Mouse (Mus musculus) thymus, adult 2 months (tissue): ENCODE measurements around the gene Padi3. TPM values are rescaled to one million over a fixed set of nuclear protein-coding genes. Genes with fewer than 3 reads are reported as not detected.

Source experiments
- DNase-seq: peaks from one replicate; pipeline ENCODE4 v3.0.0; 2021
- H3K27ac ChIP-seq: fragments of 200-500 bp; 2 replicates; pipeline ENCODE4 v1.5.1; 2012; ENCODE audit warnings: low read length, control low read depth; ENCODE audit not compliant: control insufficient read depth, insufficient read depth
- H3K27me3 ChIP-seq: fragments of 200-500 bp; 2 replicates; pipeline ENCODE4 v1.6.1; 2012; ENCODE audit warnings: mild to moderate bottlenecking, low read length, moderate library complexity, mixed read lengths; ENCODE audit not compliant: control insufficient read depth, insufficient read depth
- H3K36me3 ChIP-seq: fragments of 200-500 bp; 2 replicates; pipeline ENCODE4 v1.6.1; 2012; ENCODE audit warnings: mild to moderate bottlenecking, low read length, moderate library complexity; ENCODE audit not compliant: control insufficient read depth, insufficient read depth
- H3K4me1 ChIP-seq: fragments of 200-500 bp; replicated peaks from 2 replicates; pipeline ENCODE4 v1.6.1; 2012; ENCODE audit warnings: low read length; ENCODE audit not compliant: control insufficient read depth, insufficient read depth
- H3K4me3 ChIP-seq: fragments of 200-500 bp; 2 replicates; pipeline ENCODE4 v1.5.1; 2012; ENCODE audit warnings: mild to moderate bottlenecking, low read length, control low read depth, moderate library complexity; ENCODE audit not compliant: control insufficient read depth, insufficient read depth
- CTCF ChIP-seq: fragments of 200-500 bp; IDR thresholded peaks from 2 replicates; pipeline ENCODE4 v1.5.1; 2012; ENCODE audit warnings: mild to moderate bottlenecking, control low read depth, low read length, moderate library complexity, borderline replicate concordance; ENCODE audit not compliant: control insufficient read depth, poor library complexity, insufficient read depth; ENCODE audit errors: extremely low read depth
- POLR2A ChIP-seq: fragments of 200-500 bp; IDR thresholded peaks from 2 replicates; pipeline ENCODE4 v1.6.1; 2012; ENCODE audit warnings: mild to moderate bottlenecking, low read length, control low read depth, moderate library complexity; ENCODE audit not compliant: control insufficient read depth, poor library complexity, insufficient read depth; ENCODE audit errors: extremely low read depth
- WGBS: fragments of 180-500 bp; shearing (Covaris S2); methylation state at CpG from one replicate; pipeline ENCODE4 v1.1.7; 2018; 5-methylcytosine and 5-hydroxymethylcytosine counted together
- polyA plus RNA-seq: library from polyadenylated mRNA; depleted of rRNA; stranded (reverse); fragments of >200 nt; gene quantifications from 2 replicates; pipeline ENCODE4 v1.2.3, GENCODE M21; 2012

The Padi3 gene
- polyA plus RNA-seq, 1 experiment: 2.6 TPM

DNA sequence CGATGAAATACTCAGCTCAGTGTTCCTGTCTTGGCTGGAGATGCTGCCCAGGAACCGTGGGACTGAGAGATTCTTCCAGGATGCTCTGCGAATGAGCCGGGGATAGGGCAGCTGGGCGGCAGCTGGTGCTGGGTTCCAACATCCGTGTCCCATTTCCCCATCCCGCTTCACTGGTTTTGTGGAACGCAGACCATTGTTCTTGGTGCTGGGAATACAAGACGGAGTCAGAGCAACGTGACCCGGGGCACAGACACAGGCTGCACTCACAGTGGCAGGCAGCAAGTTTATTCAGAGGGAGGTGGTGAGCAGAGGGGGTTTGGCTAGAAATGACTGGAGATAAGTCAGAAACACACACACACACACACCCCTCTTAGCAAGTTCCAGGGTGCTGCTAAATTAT is 38.9 kb upstream of the Padi3 start:
- no peak overlapping the region for H3K4me3 ChIP-seq
- no peak for DNase-seq
- no peaks in the 10 kb centered on the region for H3K36me3 ChIP-seq
- TF ChIP-seq POLR2A: no peak
- TF ChIP-seq CTCF: no peak
- H3K4me1 ChIP-seq: no peaks in the 10 kb centered on the region; the same call in 1 of the 2 replicates
- H3K27ac ChIP-seq: no peak overlapping the region
- no peaks in the 10 kb centered on the region for H3K27me3 ChIP-seq
- 96% methylated on average over 11 of the region's 11 CpGs for WGBS

DNA sequence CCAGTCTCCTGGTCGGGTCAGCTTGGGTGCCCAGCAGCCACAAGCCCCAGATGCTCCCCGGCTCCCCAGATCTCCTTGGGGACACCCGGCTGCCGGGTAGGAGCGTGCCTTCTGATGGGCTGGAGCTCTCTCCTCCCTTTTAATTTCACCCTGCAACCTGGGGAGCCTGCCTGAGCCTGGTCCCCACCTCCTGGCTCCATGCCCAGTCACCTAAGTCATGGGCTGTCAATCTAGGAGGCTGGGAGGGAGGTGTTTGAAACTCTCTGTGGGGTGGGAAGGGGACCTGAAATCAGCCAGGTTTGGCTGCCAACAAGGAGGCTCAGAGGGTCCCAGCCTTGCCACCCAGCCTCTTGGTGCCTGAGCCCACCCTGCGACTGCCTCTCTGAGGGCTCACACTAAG is 35.2 kb upstream of the Padi3 start, which contains the start of gene Padi1:
Gene Padi1 (minus strand): TSS at position 113 of the 400 bp plus-strand sequence.
- no peaks in the 10 kb centered on the region for H3K4me1 ChIP-seq
- TF ChIP-seq CTCF (no peak), POLR2A (no peak)
- H3K27me3 ChIP-seq: no peaks in the 10 kb centered on the region
- DNase-seq: no peak
- 53% methylated on average over 6 of the region's 6 CpGs for WGBS
- no peak within 1 kb of the TSS for H3K27ac ChIP-seq
- H3K36me3 ChIP-seq: no peaks in the 10 kb centered on the region
- H3K4me3 ChIP-seq: no peak within 1 kb of the TSS

DNA sequence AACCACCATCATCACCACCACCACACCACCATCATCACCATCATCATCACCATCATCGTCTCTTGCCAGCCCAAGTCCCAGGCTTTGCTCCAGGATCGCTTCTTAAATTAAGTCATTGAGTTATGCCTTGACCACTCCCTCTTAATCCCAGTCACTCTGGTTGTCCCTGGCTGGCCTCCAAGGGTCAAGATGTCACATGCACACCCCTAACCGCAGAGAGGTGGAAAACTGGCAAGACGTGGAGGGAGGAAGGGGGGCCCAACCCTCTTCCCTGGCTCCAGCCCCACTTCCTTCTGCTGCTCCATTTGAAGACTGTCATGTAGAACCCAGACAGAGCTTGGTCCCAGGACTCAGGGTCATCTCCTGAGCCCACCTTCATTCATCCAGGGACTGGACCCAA is 34.5 kb upstream of the Padi3 start:
- no peak for DNase-seq
- Histone ChIP-seq H3K36me3 (no peaks in the 10 kb centered on the region), H3K27me3 (no peaks in the 10 kb centered on the region), H3K4me1 (no peaks in the 10 kb centered on the region), H3K4me3 (no peak overlapping the region), H3K27ac (no peak overlapping the region)
- WGBS: 72% methylated on average over 4 of the region's 4 CpGs
- TF ChIP-seq POLR2A (no peak), CTCF (no peak)

DNA sequence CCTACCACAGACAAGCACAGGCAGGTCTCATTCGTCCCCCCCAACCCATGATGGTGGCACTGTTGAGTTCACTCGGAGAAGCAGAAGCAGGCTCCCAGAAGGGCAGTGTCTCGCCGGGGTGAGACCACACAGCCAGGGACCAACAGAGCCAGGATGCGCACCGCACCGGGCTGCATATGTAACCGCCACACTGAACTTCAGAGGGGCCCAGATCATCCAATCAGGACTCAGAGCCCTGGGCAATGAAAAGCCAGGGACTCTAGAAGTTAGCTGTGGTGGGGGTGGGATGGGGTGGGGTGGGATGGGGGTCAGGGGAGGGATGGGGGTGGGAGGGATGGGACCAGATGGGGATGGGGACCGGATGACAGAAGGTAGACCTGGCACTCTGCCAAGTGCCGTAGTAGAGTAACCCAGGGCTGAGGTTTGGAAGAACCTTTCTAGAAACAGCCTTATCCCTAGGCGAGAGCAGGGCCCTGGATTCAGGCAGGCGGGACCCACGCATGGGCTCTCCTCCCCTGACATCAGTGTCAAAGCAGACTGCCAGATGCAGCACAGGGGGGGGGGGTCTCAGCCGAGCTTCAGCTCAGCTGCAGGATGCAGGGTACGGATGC is 33.3 kb upstream of the Padi3 start:
- Histone ChIP-seq H3K4me1 (no peaks in the 10 kb centered on the region), H3K27me3 (no peaks in the 10 kb centered on the region), H3K27ac (no peak overlapping the region), H3K36me3 (no peaks in the 10 kb centered on the region), H3K4me3 (no peak overlapping the region)
- no peak for DNase-seq
- TF ChIP-seq POLR2A: no peak
- no peak for TF ChIP-seq CTCF
- whole genome bisulfite sequencing: 87% methylated on average over 15 of the region's 15 CpGs

DNA sequence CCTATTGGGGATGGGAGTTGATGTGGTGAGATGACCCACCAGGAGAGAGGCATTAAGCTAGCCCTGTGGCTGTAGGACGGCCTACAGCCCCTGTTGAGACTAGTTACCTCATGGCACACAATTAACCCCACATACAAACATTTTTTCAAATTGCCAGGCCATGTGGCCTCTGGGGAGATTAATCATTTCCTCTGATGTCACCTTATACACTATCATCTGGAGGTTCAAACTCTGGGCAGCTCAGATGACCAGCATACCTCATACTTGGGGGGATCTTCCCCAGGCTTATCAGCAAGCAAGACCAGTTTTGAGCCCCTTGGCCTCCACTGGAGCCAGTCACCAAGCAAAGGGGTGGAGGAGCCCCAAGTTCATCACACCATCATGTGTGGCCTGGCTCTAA is 32.5 kb upstream of the Padi3 start:
- 90% methylated on average over 1 of the region's 1 CpGs for WGBS
- H3K4me3 ChIP-seq: no peak overlapping the region
- no peak for TF ChIP-seq POLR2A
- TF ChIP-seq CTCF: no peak
- H3K27me3 ChIP-seq: no peaks in the 10 kb centered on the region
- H3K27ac ChIP-seq: no peak overlapping the region
- no peaks in the 10 kb centered on the region for H3K4me1 ChIP-seq
- H3K36me3 ChIP-seq: no peaks in the 10 kb centered on the region
- no peak for DNase-seq

DNA sequence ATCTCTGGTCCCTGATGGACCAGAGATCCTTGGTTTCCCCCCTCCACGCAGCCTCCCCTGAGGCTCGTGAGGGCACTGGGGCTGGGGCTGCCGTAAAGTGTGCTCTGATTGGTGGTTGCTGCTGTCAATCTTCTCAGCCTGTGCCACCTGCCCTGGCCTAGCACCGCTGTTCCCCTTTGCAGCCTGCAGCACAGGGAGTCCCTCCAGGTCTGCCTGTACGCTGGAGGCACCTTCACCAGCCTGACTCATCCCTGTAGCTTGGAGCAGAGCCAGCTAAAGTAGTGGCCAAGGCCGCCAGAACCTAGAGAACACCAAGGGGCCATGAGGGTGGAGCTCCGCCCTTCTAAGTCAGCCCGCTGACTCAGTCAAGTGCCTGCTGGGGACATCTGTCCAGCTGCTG is 27.4 kb upstream of the Padi3 start:
- 57% methylated on average over 8 of the region's 8 CpGs for WGBS
- Histone ChIP-seq H3K36me3 (no peaks in the 10 kb centered on the region), H3K27me3 (no peaks in the 10 kb centered on the region), H3K4me3 (no peak overlapping the region), H3K27ac (no peak overlapping the region), H3K4me1 (peaks cover 6% of the 10 kb centered on the region)
- TF ChIP-seq POLR2A: no peak
- no peak for TF ChIP-seq CTCF
- no peak for DNase-seq

DNA sequence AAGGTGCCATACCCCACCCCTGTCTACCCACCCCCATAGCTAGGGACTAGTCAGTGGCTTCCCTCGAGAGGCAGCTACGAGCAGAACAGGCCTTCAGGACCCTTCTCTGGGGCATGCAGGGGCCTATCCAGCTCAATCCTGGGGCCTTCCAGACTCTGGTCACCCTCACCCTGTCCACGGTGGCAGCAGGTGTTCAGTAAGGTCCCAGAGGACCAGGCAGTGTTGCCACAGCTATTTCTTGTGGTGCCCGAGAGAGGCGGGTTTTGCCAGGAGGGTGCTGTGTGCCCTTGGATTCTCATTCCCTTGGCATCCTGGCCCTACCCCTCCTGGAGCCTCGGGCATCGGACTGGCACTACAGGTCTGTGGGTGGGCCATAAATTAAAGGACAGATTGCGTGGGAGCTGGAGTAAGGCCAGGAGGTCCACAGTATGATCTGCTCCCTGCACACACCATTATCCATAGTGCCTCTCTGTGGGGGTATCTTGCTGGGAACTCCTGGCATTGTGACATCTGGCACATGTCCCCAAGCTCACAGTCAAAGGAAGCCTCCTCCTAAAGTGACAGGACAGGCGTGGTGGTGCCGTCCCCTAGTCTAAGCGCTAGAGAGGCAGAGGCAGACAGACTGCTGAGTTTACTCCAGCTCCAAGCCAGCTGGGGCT is 25.9 kb upstream of the Padi3 start:
- Histone ChIP-seq H3K27ac (no peak overlapping the region), H3K27me3 (no peaks in the 10 kb centered on the region), H3K4me1 (peaks cover 8% of the 10 kb centered on the region), H3K4me3 (no peak overlapping the region), H3K36me3 (no peaks in the 10 kb centered on the region)
- WGBS: 92% methylated on average over 11 of the region's 11 CpGs
- TF ChIP-seq POLR2A: no peak
- no peak for TF ChIP-seq CTCF
- DNase-seq: no peak
